Mouse (Mus musculus): Measurements from ENCODE around the gene Lipm.

Lipm gene

GRCm38 (mm10) chr19:34165891-34166290 lies 65.2 kb downstream of the Lipm start, which contains the start of gene Ankrd22:
Ankrd22 (minus strand) TSS chr19:34166053.
- DNase-seq (ENCODE audit: low spot score), result peak; percentile 7

GRCm38 (mm10) chr19:34166386-34166785 lies 65.7 kb downstream of the Lipm start:
- DNase-seq (ENCODE audit: low spot score), result no peak

- DNase-seq (ENCODE audit: low spot score), result no peak
Observed at GRCm38 (mm10) chr19:34167896-34168661, 67.3 kb downstream of the Lipm start.

GRCm38 (mm10) chr19:34169121-34169520 lies 68.4 kb downstream of the Lipm start:
- DNase-seq (ENCODE audit: low spot score), result no peak

- no peak for DNase-seq (ENCODE audit: low spot score)
Observed at GRCm38 (mm10) chr19:34171167-34171566, 70.4 kb downstream of the Lipm start.

All from ovary, postnatal 36 days (tissue).